Mouse (Mus musculus) heart, embryonic 14.5 days (tissue): ENCODE data around the gene Mapk3. TPM values are rescaled to one million over a fixed set of nuclear protein-coding genes. Genes with fewer than 3 reads are reported as not detected.
"Not testable (repeated sequence)": the region's sequence is repeated elsewhere in the genome, so short reads cannot be mapped to it uniquely, and the experiment has no call there.

ENCODE experiments used
- ATAC-seq: fragments of 200-750 bp; cut with Nextera tagmentation; 2 replicates; pipeline ENCODE4 v1.8.0; 2017; ENCODE audit warnings: low read depth, moderate TSS enrichment; ENCODE audit not compliant: insufficient number of reproducible peaks, insufficient read depth, low FRiP score
- H3K27ac ChIP-seq, 2 experiments: fragments of 200-500 bp in 1 of 2; fragments of 300-500 bp in 1 of 2; sonication (generic) in 1 of 2; replicated peaks in 1 of 2; 2 replicates each; pipeline ENCODE4 v1.5.1; 2012 to 2014; ENCODE audit warnings: low read depth in 2 of 2, low read length in 2 of 2, control low read depth in 1 of 2, mild to moderate bottlenecking in 1 of 2, mixed read lengths in 1 of 2; ENCODE audit not compliant: control insufficient read depth in 1 of 2, insufficient read depth in 1 of 2
- H3K27me3 ChIP-seq: fragments of 300-500 bp; sonication (generic); 2 replicates; pipeline ENCODE4 v1.6.1; 2014; ENCODE audit warnings: mild to moderate bottlenecking, low read length, control low read depth; ENCODE audit not compliant: control insufficient read depth, insufficient read depth
- H3K36me3 ChIP-seq: fragments of 300-500 bp; sonication (generic); 2 replicates; pipeline ENCODE4 v1.6.1; 2014; ENCODE audit warnings: mild to moderate bottlenecking, control low read depth, low read length, mixed read lengths; ENCODE audit not compliant: control insufficient read depth, insufficient read depth
- H3K4me1 ChIP-seq, 2 experiments: fragments of 200-500 bp in 1 of 2; fragments of 300-500 bp in 1 of 2; sonication (generic) in 1 of 2; 2 replicates each; pipeline ENCODE4 v1.6.1; 2012 to 2014; ENCODE audit warnings: low read length in 2 of 2, control low read depth in 1 of 2, mixed read lengths in 1 of 2; ENCODE audit not compliant: control insufficient read depth in 2 of 2, insufficient read depth in 2 of 2
- H3K4me2 ChIP-seq: fragments of 300-500 bp; sonication (generic); 2 replicates; pipeline ENCODE4 v1.6.1; 2014; ENCODE audit warnings: mild to moderate bottlenecking, low read length
- H3K4me3 ChIP-seq, 2 experiments: fragments of 200-500 bp in 1 of 2; fragments of 300-500 bp in 1 of 2; sonication (generic) in 1 of 2; 2 replicates each; pipeline ENCODE4 v1.5.1; 2012 to 2014; ENCODE audit warnings: low read length in 2 of 2, mild to moderate bottlenecking in 2 of 2, control low read depth in 1 of 2, low read depth in 1 of 2, moderate library complexity in 1 of 2; ENCODE audit not compliant: control insufficient read depth in 1 of 2, insufficient read depth in 1 of 2
- H3K9ac ChIP-seq: fragments of 300-500 bp; sonication (generic); 2 replicates; pipeline ENCODE4 v1.6.1; 2014; ENCODE audit warnings: mild to moderate bottlenecking, low read length
- H3K9me3 ChIP-seq: fragments of 300-500 bp; sonication (generic); 2 replicates; pipeline ENCODE4 v1.6.1; 2016; ENCODE audit warnings: low read length, control low read depth; ENCODE audit not compliant: control insufficient read depth
- WGBS: fragments of 180-500 bp; shearing (Covaris S2); extraction: QIAGEN DNeasy Blood & Tissue Kit; methylation state at CpG from one replicate; pipeline ENCODE4 v1.1.7; 2014; 5-methylcytosine and 5-hydroxymethylcytosine counted together
- polyA plus RNA-seq: library from polyadenylated mRNA; unstranded; fragments of >200 nt; fragmentation: Nextera tagmentation; extraction: Ambion mirVana; gene quantifications from 2 replicates; pipeline ENCODE4 v1.2.1, GENCODE M21; 2014

Gene Mapk3
- polyA plus RNA-seq, 1 experiment from 2014 or later, result 57.3 TPM

DNA sequence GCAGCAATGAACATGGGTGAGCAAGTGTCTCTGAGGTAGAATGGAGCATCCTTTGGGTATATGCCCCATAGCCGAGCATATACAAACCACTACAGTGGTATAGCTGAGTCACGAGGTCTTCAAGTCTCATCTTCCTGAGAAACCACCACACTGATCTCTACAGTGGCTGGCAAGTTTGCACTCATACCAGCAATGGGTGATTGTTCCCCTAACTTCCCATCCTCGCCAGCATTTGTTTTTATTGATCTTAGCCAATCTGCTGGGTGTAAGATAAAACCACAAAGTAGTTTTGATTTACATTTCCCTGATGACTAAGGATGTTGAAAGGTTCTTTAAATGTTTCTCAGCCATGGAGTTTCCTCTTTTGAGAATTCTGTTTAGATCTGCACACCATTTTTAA is 34.3 kb upstream of the Mapk3 start:
- Histone ChIP-seq H3K4me2 (no peak overlapping the region), H3K27me3 (no peaks in the 10 kb centered on the region), H3K27ac (no peak overlapping the region), H3K4me3 (no peak overlapping the region), H3K9me3 (no peaks in the 10 kb centered on the region), H3K9ac (no peak overlapping the region), H3K4me1 (no peaks in the 10 kb centered on the region), H3K36me3 (no peaks in the 10 kb centered on the region)
- ATAC-seq, result no peak
- 54% methylated on average over 3 of the region's 3 CpGs for WGBS

DNA sequence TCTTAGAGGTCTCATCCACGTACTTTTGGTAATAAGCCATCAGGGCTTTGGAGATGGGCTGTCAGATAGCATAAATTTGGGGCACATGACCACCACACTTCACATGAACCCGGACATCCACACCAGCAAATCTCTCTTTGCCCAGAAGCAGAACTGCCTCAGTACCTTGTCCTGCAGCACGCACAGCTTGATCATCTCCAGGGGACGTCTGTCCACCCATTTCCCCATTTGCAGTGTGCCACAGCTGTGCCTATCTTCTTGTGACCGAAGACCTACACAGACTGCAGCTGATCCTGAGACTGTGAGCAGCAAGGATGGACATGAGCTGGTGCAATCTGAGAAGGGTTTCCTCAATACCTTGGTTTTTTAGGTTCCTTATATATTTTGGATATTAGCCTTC is 33.7 kb upstream of the Mapk3 start:
- Histone ChIP-seq H3K4me1 (no peaks in the 10 kb centered on the region), H3K27ac (no peak overlapping the region), H3K9me3 (no peaks in the 10 kb centered on the region), H3K4me3 (no peak overlapping the region), H3K4me2 (no peak overlapping the region), H3K9ac (no peak overlapping the region), H3K27me3 (no peaks in the 10 kb centered on the region), H3K36me3 (no peaks in the 10 kb centered on the region)
- no peak for ATAC-seq
- 72% methylated on average over 5 of the region's 5 CpGs for whole genome bisulfite sequencing

DNA sequence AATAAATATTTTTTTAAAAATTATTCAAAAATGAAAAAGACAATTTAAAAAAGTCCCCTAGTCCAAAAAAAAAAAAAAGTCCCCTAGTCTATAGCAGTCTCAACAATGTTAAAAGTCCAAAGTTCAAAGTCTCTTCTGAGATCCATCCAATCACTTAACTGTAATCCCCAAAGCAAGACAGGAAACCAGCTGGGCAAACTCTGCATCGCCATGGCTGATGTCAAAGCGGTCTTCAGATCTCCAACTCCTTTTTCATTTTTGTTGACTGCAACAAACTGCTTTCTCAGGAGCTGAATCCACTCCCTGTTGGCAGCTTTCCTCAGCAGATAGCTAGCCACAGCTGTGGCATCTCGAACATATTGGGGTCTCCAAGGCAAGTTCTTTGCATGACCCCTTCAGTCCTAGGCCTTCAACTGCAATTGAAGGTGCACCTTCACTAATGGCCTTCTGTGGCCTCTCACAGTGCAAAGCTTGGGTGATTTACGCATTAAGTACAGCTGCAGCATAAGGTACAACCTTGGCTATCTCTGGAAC is 29.1 kb upstream of the Mapk3 start:
- H3K9me3 ChIP-seq, H3K27ac ChIP-seq, ATAC-seq, H3K36me3 ChIP-seq, H3K4me1 ChIP-seq, H3K4me3 ChIP-seq, H3K27me3 ChIP-seq, H3K4me2 ChIP-seq, H3K9ac ChIP-seq: not testable (repeated sequence)
- 80% methylated on average over 4 of the region's 4 CpGs for WGBS

GRCm38 (mm10) chr7:126736122-126736521 is 23.3 kb upstream of the Mapk3 start:
- Histone ChIP-seq H3K4me2 (no peak overlapping the region), H3K4me1 (peaks cover 4 to 5% of the 10 kb centered on the region in 2 experiments; a peak in 1 of 4 replicates), H3K27me3 (no peaks in the 10 kb centered on the region), H3K9ac (no peak overlapping the region), H3K27ac (no peak overlapping the region), H3K9me3 (no peaks in the 10 kb centered on the region), H3K4me3 (no peak overlapping the region), H3K36me3 (no peaks in the 10 kb centered on the region)
- WGBS, result 80% methylated on average over 8 of the region's 8 CpGs
- ATAC-seq, result no peak

DNA sequence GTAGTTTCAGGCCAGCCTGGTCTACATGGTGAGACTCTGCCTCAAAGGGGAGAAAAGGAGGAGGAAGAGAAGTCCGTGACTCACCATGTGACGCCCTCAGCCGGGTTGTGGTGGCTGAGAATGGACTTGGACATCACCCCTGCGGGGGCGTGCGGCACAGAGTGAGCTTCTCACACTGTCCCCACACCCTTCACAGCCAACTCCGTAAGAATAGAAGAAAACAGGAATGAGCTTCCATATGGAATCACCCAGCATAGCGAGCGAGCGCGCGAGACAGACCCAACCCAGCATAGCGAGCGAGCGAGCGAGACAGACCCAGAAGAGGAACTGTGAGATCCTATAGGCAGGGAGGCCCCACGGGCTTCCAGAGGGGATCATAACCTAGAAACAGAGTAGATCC is 19.9 kb upstream of the Mapk3 start:
- Histone ChIP-seq H3K4me1 (peaks cover 4 to 5% of the 10 kb centered on the region in 2 experiments; a peak in 1 of 4 replicates), H3K27ac (no peak overlapping the region), H3K4me2 (no peak overlapping the region), H3K9me3 (no peaks in the 10 kb centered on the region), H3K9ac (no peak overlapping the region), H3K27me3 (no peaks in the 10 kb centered on the region), H3K36me3 (no peaks in the 10 kb centered on the region), H3K4me3 (no peak overlapping the region)
- 83% methylated on average over 17 of the region's 17 CpGs for WGBS
- ATAC-seq, result no peak

GRCm38 (mm10) chr7:126740132-126740735 is 19.2 kb upstream of the Mapk3 start:
- Histone ChIP-seq H3K9ac (no peak overlapping the region), H3K27me3 (no peaks in the 10 kb centered on the region), H3K36me3 (no peaks in the 10 kb centered on the region), H3K4me1 (peaks cover 4 to 5% of the 10 kb centered on the region in 2 experiments; a peak in 1 of 4 replicates), H3K9me3 (no peaks in the 10 kb centered on the region), H3K4me2 (no peak overlapping the region), H3K27ac (no peak overlapping the region), H3K4me3 (no peak overlapping the region)
- no peak for ATAC-seq
- 79% methylated on average over 13 of the region's 13 CpGs for WGBS

DNA sequence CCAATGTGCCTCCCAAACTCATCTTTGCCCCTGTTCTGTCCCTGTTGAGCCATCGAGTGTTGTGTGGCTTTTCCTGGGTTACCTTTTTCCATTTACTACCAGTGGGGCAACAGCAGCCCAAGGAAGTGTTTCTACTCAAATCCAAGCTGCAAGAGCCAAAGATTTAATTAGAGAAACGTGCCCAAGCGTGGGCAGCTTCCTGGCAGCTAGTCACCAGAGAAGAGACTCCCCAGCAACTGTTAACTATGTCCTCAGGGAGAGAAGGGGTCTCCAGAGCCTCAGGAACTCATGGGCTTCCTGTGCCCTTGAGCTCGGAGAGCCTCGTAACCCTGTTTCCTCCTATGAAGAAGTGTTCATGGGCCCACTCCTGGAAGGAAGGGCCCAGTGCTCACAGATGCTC is 18.4 kb upstream of the Mapk3 start:
- H3K4me2 ChIP-seq, result no peak overlapping the region
- no peaks in the 10 kb centered on the region for H3K27me3 ChIP-seq
- H3K4me1 ChIP-seq, result peaks cover 4 to 5% of the 10 kb centered on the region in 2 experiments; a peak in 1 of 4 replicates
- no peak overlapping the region for H3K4me3 ChIP-seq
- no peaks in the 10 kb centered on the region for H3K9me3 ChIP-seq
- WGBS, result 71% methylated on average over 5 of the region's 5 CpGs
- ATAC-seq, result no peak
- H3K27ac ChIP-seq, result no peak overlapping the region
- H3K36me3 ChIP-seq, result no peaks in the 10 kb centered on the region
- H3K9ac ChIP-seq, result no peak overlapping the region

GRCm38 (mm10) chr7:126741452-126741851 is 17.9 kb upstream of the Mapk3 start:
- WGBS, result 78% methylated on average over 5 of the region's 5 CpGs
- ATAC-seq, result peak; percentile 21; the same call in 1 of the 2 replicates

More at GRCm38 (mm10) chr7:126741452-126741851, 17.9 kb upstream of the Mapk3 start:
- no peaks in the 10 kb centered on the region for H3K27me3 ChIP-seq
- no peak overlapping the region for H3K4me3 ChIP-seq
- H3K9ac ChIP-seq, result no peak overlapping the region
- H3K4me2 ChIP-seq, result no peak overlapping the region
- H3K27ac ChIP-seq, result no peak overlapping the region
- H3K36me3 ChIP-seq, result no peaks in the 10 kb centered on the region
- no peaks in the 10 kb centered on the region for H3K9me3 ChIP-seq
- peaks cover 4 to 5% of the 10 kb centered on the region in 2 experiments; a peak in 1 of 4 replicates for H3K4me1 ChIP-seq
